Mouse (Mus musculus) stomach, embryonic 15.5 days (tissue): Measurements from ENCODE around the gene Gpatch8. TPM values are rescaled to one million over a fixed set of nuclear protein-coding genes. Genes with fewer than 3 reads are reported as not detected.

Experiments
- ATAC-seq: fragments of 200-750 bp; cut with Nextera tagmentation; 2 replicates; pipeline ENCODE4 v1.8.0; 2017; ENCODE audit warnings: low read depth, moderate number of reproducible peaks, moderate TSS enrichment; ENCODE audit not compliant: insufficient read depth, low FRiP score
- H3K27ac ChIP-seq: fragments of 300-500 bp; sonication (generic); 2 replicates; pipeline ENCODE4 v1.5.1; 2015; ENCODE audit warnings: mild to moderate bottlenecking, inconsistent platforms
- H3K27me3 ChIP-seq: fragments of 300-500 bp; sonication (generic); replicated peaks from 2 replicates; pipeline ENCODE4 v1.6.1; 2015; ENCODE audit warnings: inconsistent platforms
- H3K36me3 ChIP-seq: fragments of 300-500 bp; sonication (generic); 2 replicates; pipeline ENCODE4 v1.6.1; 2015; ENCODE audit warnings: inconsistent platforms
- H3K4me1 ChIP-seq: fragments of 300-500 bp; sonication (generic); 2 replicates; pipeline ENCODE4 v1.6.1; 2015; ENCODE audit warnings: inconsistent platforms
- H3K4me2 ChIP-seq: fragments of 300-500 bp; sonication (generic); 2 replicates; pipeline ENCODE4 v1.6.1; 2015; ENCODE audit warnings: mild to moderate bottlenecking, inconsistent platforms
- H3K4me3 ChIP-seq: fragments of 300-500 bp; sonication (generic); replicated peaks from 2 replicates; pipeline ENCODE4 v1.5.1; 2015; ENCODE audit warnings: inconsistent platforms
- H3K9ac ChIP-seq: fragments of 300-500 bp; sonication (generic); 2 replicates; pipeline ENCODE4 v1.6.1; 2015; ENCODE audit warnings: inconsistent platforms
- H3K9me3 ChIP-seq: fragments of 300-500 bp; sonication (generic); 2 replicates; pipeline ENCODE4 v1.6.1; 2016; ENCODE audit warnings: inconsistent platforms
- WGBS: fragments of 180-500 bp; shearing (Covaris S2); methylation state at CpG from one replicate; pipeline ENCODE4 v1.1.7; 2015; 5-methylcytosine and 5-hydroxymethylcytosine counted together
- polyA plus RNA-seq: library from polyadenylated mRNA; unstranded; fragments of >200 nt; fragmentation: Nextera tagmentation; extraction: Ambion mirVana; gene quantifications from 2 replicates; pipeline ENCODE4 v1.2.1, GENCODE M21; 2015

Gpatch8 gene
- polyA plus RNA-seq, 1 experiment from 2014 or later = 51.0 TPM

- no peak overlapping the region for H3K27ac ChIP-seq
- H3K4me1 ChIP-seq = no peaks in the 10 kb centered on the region
- ATAC-seq = no peak
- peaks cover 14% of the 10 kb centered on the region; the same call in 1 of the 2 replicates for H3K36me3 ChIP-seq
- WGBS = 75% methylated on average over 2 of the region's 2 CpGs
- no peak overlapping the region for H3K4me3 ChIP-seq
- no peak overlapping the region for H3K9ac ChIP-seq
- no peak overlapping the region for H3K4me2 ChIP-seq
- no peaks in the 10 kb centered on the region for H3K27me3 ChIP-seq
- no peaks in the 10 kb centered on the region for H3K9me3 ChIP-seq
These were observed 68.3 kb downstream of the Gpatch8 start for GRCm38 (mm10) chr11:102487901-102488300.

- H3K4me1 ChIP-seq = no peaks in the 10 kb centered on the region
- H3K4me3 ChIP-seq = no peak overlapping the region
- ATAC-seq = peak; percentile 68; the same call in 1 of the 2 replicates
- 0 out of 2 replicates have a peak, but pooled peaks cover 18% of the 10 kb centered on the region for H3K36me3 ChIP-seq
- H3K9ac ChIP-seq = no peak overlapping the region
- no peak overlapping the region for H3K27ac ChIP-seq
- H3K27me3 ChIP-seq = no peaks in the 10 kb centered on the region
- no peak overlapping the region for H3K4me2 ChIP-seq
- H3K9me3 ChIP-seq = no peaks in the 10 kb centered on the region
- WGBS = 67% methylated on average over 11 of the region's 11 CpGs
These were observed 69.3 kb downstream of the Gpatch8 start for GRCm38 (mm10) chr11:102486733-102487386.

DNA sequence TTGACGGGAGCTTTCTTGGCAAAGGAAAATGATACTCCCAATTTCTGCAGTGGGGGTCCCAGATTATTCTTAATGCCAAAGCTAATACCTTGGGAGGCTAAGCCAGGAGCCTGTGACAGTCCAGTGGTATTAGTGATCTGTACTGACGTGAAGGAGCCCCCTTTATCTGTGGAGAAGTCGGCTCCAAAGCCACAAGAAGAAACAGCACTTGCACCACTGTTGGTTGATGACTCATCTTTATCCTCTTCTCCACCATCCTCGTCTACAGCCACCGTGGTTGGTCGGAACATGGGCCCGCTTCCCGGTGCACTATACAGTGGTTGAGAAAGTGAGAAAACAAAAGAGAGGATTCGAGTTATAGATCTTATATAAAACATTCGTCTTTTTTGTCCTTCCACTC lies 74.4 kb downstream of the Gpatch8 start:
- Histone ChIP-seq H3K27ac (no peak overlapping the region), H3K36me3 (peaks cover 52% of the 10 kb centered on the region), H3K9me3 (no peaks in the 10 kb centered on the region), H3K4me1 (no peaks in the 10 kb centered on the region), H3K4me3 (no peak overlapping the region), H3K9ac (no peak overlapping the region), H3K4me2 (no peak overlapping the region), H3K27me3 (no peaks in the 10 kb centered on the region)
- no peak for ATAC-seq
- WGBS = 94% methylated on average over 10 of the region's 10 CpGs

DNA sequence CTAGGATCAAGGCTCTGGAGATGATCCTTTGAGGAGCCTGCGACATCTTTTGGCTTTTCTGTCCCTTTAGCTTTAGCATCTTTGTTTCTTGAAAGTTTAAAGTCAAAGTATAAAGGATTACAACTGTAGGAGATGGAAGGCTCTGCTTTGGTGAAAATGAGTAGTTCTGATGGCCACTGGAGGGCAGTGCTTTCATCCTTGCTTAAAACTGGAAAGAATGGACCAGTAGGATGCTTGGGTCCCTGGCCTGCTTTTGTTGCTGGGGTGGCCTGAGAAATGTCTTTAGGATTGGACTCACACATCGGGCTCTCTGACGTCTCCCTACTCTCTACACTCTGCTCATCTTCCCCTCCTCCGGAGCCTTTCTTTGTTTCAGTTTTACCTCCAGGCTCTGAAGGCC lies 75.3 kb downstream of the Gpatch8 start:
- H3K4me2 ChIP-seq = no peak overlapping the region
- ATAC-seq = no peak
- H3K27ac ChIP-seq = no peak overlapping the region
- peaks cover 48% of the 10 kb centered on the region for H3K36me3 ChIP-seq
- H3K27me3 ChIP-seq = no peaks in the 10 kb centered on the region
- no peak overlapping the region for H3K4me3 ChIP-seq
- 86% methylated on average over 4 of the region's 4 CpGs for WGBS
- no peaks in the 10 kb centered on the region for H3K9me3 ChIP-seq
- no peaks in the 10 kb centered on the region for H3K4me1 ChIP-seq
- no peak overlapping the region for H3K9ac ChIP-seq

GRCm38 (mm10) chr11:102480111-102480510 lies 76.1 kb downstream of the Gpatch8 start:
- Histone ChIP-seq H3K9me3 (no peaks in the 10 kb centered on the region), H3K4me2 (no peak overlapping the region), H3K4me3 (no peak overlapping the region), H3K9ac (no peak overlapping the region), H3K4me1 (no peaks in the 10 kb centered on the region), H3K36me3 (peaks cover 45% of the 10 kb centered on the region), H3K27me3 (no peaks in the 10 kb centered on the region), H3K27ac (no peak overlapping the region)
- no peak for ATAC-seq
- 94% methylated on average over 15 of the region's 15 CpGs for WGBS

DNA sequence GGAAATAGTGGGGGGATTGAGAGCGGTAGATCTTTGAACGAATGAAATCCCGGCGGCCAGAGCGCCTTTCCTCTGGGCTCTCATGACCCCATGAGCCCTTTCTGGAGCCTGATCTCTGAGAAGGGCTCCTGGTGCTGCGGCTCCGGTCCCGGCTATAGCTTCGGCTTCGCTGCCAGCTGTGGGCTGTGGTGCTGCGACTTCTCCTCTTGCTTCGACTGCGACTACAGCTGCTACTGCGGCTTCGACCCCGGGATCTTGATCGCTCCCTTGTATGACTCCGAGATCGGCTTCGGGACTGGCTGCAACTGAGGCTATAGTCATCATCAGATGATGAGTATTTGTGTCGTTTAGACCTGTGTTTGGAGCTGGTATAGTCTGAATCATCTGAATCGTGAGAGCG lies 76.6 kb downstream of the Gpatch8 start:
- no peak overlapping the region for H3K9ac ChIP-seq
- H3K4me2 ChIP-seq = no peak overlapping the region
- 95% methylated on average over 23 of the region's 23 CpGs for WGBS
- H3K4me3 ChIP-seq = no peak overlapping the region
- no peak overlapping the region for H3K27ac ChIP-seq
- H3K36me3 ChIP-seq = peaks cover 40% of the 10 kb centered on the region
- no peaks in the 10 kb centered on the region for H3K9me3 ChIP-seq
- ATAC-seq = no peak
- no peaks in the 10 kb centered on the region for H3K4me1 ChIP-seq
- no peaks in the 10 kb centered on the region for H3K27me3 ChIP-seq

- Histone ChIP-seq H3K9me3 (no peaks in the 10 kb centered on the region), H3K27ac (no peak overlapping the region), H3K4me2 (no peak overlapping the region), H3K4me1 (no peaks in the 10 kb centered on the region), H3K36me3 (peaks cover 39% of the 10 kb centered on the region), H3K4me3 (no peak overlapping the region), H3K27me3 (no peaks in the 10 kb centered on the region), H3K9ac (no peak overlapping the region)
- ATAC-seq = no peak
- 88% methylated on average over 3 of the region's 3 CpGs for WGBS
These were observed 77.5 kb downstream of the Gpatch8 start for GRCm38 (mm10) chr11:102478671-102479070.

DNA sequence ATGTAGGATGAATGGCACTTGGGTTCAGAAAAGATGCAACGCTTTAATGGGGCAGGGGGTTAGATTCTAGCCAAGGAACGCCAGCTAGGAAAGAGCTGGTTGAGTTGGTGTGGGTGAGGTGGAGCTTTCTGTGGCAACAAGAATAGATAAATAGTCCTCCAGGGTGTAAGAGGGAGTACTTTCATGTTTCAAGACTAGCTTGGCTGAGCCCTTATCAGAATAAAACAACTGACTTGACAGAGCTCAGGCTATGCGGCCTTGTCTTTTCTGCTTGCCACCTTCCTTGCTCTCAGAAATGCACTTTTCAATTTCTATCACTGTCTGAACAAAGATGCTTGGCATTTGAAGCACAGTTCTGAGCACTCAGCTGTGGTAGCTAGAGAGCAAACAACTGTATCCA lies 81.2 kb downstream of the Gpatch8 start:
- ATAC-seq = no peak
- Histone ChIP-seq H3K27ac (no peak overlapping the region), H3K27me3 (no peaks in the 10 kb centered on the region), H3K36me3 (peaks cover 18% of the 10 kb centered on the region), H3K9me3 (no peaks in the 10 kb centered on the region), H3K4me1 (no peaks in the 10 kb centered on the region), H3K4me2 (no peak overlapping the region), H3K4me3 (no peak overlapping the region), H3K9ac (no peak overlapping the region)
- WGBS = 86% methylated on average over 3 of the region's 3 CpGs

DNA sequence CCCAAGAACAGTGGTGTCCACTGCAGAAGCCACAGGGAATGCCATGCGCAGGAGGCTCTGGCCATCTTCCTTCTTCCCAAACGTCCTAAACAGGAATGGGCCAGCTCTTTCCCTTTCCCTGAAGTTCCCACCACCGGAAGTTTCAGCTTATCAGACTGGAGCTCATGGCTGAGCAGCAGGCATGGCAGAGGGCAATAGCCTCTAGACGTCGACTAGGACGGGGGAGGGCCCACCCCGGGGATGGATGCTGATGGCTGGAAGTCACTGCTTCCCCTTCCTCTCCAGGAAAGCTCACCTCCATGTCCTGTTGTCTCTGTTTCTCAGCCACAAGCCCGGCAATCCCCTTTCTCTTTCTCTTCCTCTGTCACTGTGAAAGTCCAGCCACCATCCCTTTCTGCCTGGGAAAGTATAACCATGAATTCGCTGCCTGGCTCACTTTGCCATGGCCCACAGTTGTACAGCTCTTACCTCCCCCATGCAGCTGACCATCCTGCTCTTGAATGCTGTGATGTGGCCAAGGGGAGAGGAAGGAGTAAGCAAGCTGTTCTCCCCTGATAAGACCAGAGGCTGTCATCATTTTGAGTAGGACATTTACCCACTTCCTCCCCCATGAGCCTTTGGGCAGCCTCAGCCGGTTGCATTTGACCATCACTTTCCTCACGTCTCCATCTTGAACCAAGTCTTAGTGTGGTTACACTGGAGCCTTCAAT lies 86.4 kb downstream of the Gpatch8 start, which contains the start of gene Itga2b:
Itga2b (minus strand) TSS at position 475 of the 710 bp plus-strand sequence.
- ATAC-seq = no peak
- no peaks in the 10 kb centered on the region for H3K27me3 ChIP-seq
- 60% methylated on average over 11 of the region's 11 CpGs for WGBS
- no peak within 1 kb of the TSS for H3K4me2 ChIP-seq
- H3K4me3 ChIP-seq = no peak within 1 kb of the TSS
- no peaks in the 10 kb centered on the region for H3K9me3 ChIP-seq
- H3K9ac ChIP-seq = no peak within 1 kb of the TSS
- H3K27ac ChIP-seq = no peak within 1 kb of the TSS
- no peaks in the 10 kb centered on the region for H3K36me3 ChIP-seq
- H3K4me1 ChIP-seq = peaks cover 17% of the 10 kb centered on the region

GRCm38 (mm10) chr11:102467041-102467631 lies 89.1 kb downstream of the Gpatch8 start:
- Histone ChIP-seq H3K4me3 (peak overlapping the region; percentile 42), H3K4me2 (peak overlapping the region; percentile 89), H3K9ac (peak overlapping the region; percentile 40; the same call in 1 of the 2 replicates), H3K4me1 (peaks cover 17% of the 10 kb centered on the region), H3K9me3 (no peaks in the 10 kb centered on the region), H3K27ac (peak overlapping the region; percentile 80), H3K27me3 (no peaks in the 10 kb centered on the region), H3K36me3 (no peaks in the 10 kb centered on the region)
- peak; percentile 93 for ATAC-seq
- WGBS = under 1% methylated on average over 37 of the region's 37 CpGs

GRCm38 (mm10) chr11:102465713-102466436 lies 90.3 kb downstream of the Gpatch8 start:
- H3K27me3 ChIP-seq = no peaks in the 10 kb centered on the region
- no peak overlapping the region for H3K9ac ChIP-seq
- H3K4me3 ChIP-seq = no peak overlapping the region
- 24% methylated on average over 26 of the region's 26 CpGs for WGBS
- peak overlapping the region; percentile 17 for H3K4me2 ChIP-seq
- H3K4me1 ChIP-seq = peaks cover 17% of the 10 kb centered on the region
- peak overlapping the region; percentile 28; the same call in 1 of the 2 replicates for H3K27ac ChIP-seq
- no peak; the same call in 1 of the 2 replicates for ATAC-seq
- H3K9me3 ChIP-seq = no peaks in the 10 kb centered on the region
- H3K36me3 ChIP-seq = no peaks in the 10 kb centered on the region
